Mouse (Mus musculus): ENCODE measurements around the gene Ankub1. TPM values are rescaled to one million over a fixed set of nuclear protein-coding genes. Genes with fewer than 3 reads are reported as not detected.

The Ankub1 gene
- total RNA-seq (2018; cell fraction: chromatin; rRNA removed) = not detected
- not detected for total RNA-seq (2018; cell fraction: cytosol; rRNA removed)
- total RNA-seq (2018; cell fraction: nucleus; rRNA removed) = not detected
- polyA plus RNA-seq (2018) = not detected in 3 replicates

GRCm38 (mm10) chr3:57692719-57693118 is at the start of gene Ankub1:
Gene Ankub1 (minus strand): TSS chr3:57692799.
- 79% methylated on average over 2 of the region's 2 CpGs for WGBS (ENCODE audit: missing documents)
- H3K27ac ChIP-seq = no peak within 1 kb of the TSS
- no peak within 1 kb of the TSS for H3K4me3 ChIP-seq (ENCODE audit: inconsistent target)
- no peaks in the 10 kb centered on the region for H3K36me3 ChIP-seq (ENCODE audit: inconsistent target)
- H3K79me2 ChIP-seq (ENCODE audit: inconsistent target) = no peaks in the 10 kb centered on the region

GRCm38 (mm10) chr3:57739830-57740229 is 47.2 kb upstream of the Ankub1 start:
- no peak overlapping the region for H3K4me3 ChIP-seq (ENCODE audit: inconsistent target)
- H3K27ac ChIP-seq = peak overlapping the region; percentile 5; the same call in 1 of the 2 replicates
- no peaks in the 10 kb centered on the region for H3K36me3 ChIP-seq (ENCODE audit: inconsistent target)
- 14% methylated on average over 1 of the region's 1 CpGs for WGBS (ENCODE audit: missing documents)
- H3K79me2 ChIP-seq (ENCODE audit: inconsistent target) = peaks cover 83% of the 10 kb centered on the region

DNA sequence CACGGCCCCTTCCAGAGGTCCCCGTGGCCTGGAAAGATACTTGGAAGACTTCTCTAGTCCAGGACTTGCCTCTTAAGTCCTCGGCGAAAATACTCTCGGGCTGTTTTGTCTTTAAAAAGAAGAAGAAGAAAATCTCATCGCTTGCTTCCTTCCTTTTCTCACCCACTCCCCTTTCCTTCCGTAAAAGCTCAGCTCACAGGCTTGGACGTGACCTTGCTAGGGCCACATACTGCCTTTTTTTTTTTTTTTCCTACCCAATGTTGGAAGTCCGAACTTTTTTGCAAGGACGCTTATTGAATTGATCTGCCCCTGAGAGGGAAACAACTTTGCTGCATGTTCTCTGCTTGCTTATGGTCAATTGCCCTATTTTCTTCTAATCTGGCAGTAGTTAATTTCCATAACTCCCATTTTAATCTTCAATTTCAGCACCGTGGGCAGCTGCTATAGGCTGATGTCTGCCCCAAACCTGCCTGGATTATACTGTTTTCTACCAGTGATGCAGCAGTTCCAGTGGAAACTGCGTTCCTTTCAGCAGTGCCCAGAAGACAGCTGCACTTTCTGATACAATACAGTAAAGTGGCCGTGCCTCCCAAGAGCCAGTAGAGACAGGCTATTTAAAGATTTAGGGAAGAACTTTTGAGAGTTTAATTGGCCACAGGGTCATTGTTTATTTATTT is 44.0 kb upstream of the Ankub1 start:
- Histone ChIP-seq H3K27ac (peak overlapping the region; percentile 91), H3K4me3 (ENCODE audit: inconsistent target) (peak overlapping the region; percentile 70), H3K79me2 (ENCODE audit: inconsistent target) (peaks cover 50% of the 10 kb centered on the region), H3K36me3 (ENCODE audit: inconsistent target) (no peaks in the 10 kb centered on the region)
- WGBS (ENCODE audit: missing documents) = 1% methylated on average over 12 of the region's 13 CpGs

- peaks cover 42% of the 10 kb centered on the region for H3K79me2 ChIP-seq (ENCODE audit: inconsistent target)
- H3K27ac ChIP-seq = peak within 1 kb of the TSS; percentile 91
- under 1% methylated on average over 56 of the region's 59 CpGs for WGBS (ENCODE audit: missing documents)
- H3K4me3 ChIP-seq (ENCODE audit: inconsistent target) = peak within 1 kb of the TSS; percentile 70
- H3K36me3 ChIP-seq (ENCODE audit: inconsistent target) = no peaks in the 10 kb centered on the region
These were observed 43.1 kb upstream of the Ankub1 start, which contains the start of gene Rnf13 for GRCm38 (mm10) chr3:57735511-57736370. Gene Rnf13 (plus strand): TSS chr3:57736062.

GRCm38 (mm10) chr3:57732206-57732915 is 39.8 kb upstream of the Ankub1 start:
- Histone ChIP-seq H3K79me2 (ENCODE audit: inconsistent target) (peaks cover 8% of the 10 kb centered on the region), H3K27ac (no peak overlapping the region), H3K36me3 (ENCODE audit: inconsistent target) (no peaks in the 10 kb centered on the region), H3K4me3 (ENCODE audit: inconsistent target) (no peak overlapping the region)
- 93% methylated on average over 4 of the region's 5 CpGs for WGBS (ENCODE audit: missing documents)

DNA sequence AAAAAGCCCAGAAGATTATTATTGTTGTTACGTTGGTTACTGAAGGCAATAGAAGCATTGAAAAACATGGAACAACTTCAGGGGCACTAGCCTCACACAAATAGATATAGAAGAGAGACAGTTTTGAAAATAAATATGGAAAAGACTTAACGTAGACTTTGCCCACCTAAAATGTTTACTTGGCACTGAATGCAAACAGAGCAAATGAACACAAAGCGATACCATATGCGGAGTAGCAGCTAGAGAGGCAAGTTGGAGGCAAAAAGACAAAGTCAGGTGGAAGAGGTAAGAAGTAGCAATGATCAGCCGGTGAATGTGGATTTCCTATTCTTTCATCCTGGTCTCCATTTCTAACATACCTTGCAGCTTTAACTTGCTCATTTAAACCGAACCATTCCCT is 21.6 kb upstream of the Ankub1 start:
- H3K79me2 ChIP-seq (ENCODE audit: inconsistent target) = no peaks in the 10 kb centered on the region
- H3K27ac ChIP-seq = no peak overlapping the region
- 93% methylated on average over 6 of the region's 6 CpGs for WGBS (ENCODE audit: missing documents)
- H3K36me3 ChIP-seq (ENCODE audit: inconsistent target) = no peaks in the 10 kb centered on the region
- no peak overlapping the region for H3K4me3 ChIP-seq (ENCODE audit: inconsistent target)

DNA sequence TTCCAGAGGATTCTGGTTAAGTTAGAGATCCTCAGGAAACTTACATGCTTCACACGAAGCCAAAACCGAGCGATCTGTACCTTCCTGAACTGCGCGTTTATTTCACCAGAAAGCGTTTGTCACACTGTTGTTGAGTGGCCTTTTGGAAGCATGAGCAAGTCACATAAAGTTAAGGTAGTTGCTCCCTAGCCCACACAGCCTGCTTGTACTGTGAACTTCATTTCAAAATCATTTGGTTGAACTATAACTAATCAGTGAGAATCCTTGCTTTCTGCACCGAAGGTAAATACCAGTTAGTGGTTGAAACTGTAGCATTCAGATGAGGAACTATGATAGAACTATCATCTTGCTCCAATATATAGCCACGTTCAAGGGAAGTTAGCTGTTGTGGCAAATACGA is 4.2 kb upstream of the Ankub1 start:
- 77% methylated on average over 9 of the region's 9 CpGs for WGBS (ENCODE audit: missing documents)
- Histone ChIP-seq H3K36me3 (ENCODE audit: inconsistent target) (no peaks in the 10 kb centered on the region), H3K79me2 (ENCODE audit: inconsistent target) (no peaks in the 10 kb centered on the region), H3K27ac (no peak overlapping the region), H3K4me3 (ENCODE audit: inconsistent target) (no peak overlapping the region)

DNA sequence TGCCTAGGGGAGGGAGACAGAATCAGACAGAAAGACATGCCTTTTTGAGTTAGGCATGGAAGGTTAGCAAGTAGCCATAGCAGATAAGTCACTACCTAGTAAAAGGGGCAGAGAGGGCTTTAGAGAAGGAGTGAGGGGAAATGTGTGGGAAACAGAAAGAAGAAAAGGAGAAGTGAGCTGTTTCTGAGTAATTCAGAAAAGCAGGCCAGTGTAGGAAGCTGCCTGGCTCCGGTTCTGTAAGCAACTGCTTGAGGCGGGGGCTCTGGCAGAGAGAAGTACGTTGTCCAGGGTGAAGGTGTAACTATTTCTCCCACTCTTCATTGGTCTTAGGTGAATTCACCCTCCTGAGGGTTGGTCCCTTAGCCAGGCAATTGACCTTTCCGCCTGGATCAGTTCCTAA is 3.6 kb upstream of the Ankub1 start:
- no peak overlapping the region for H3K27ac ChIP-seq
- WGBS (ENCODE audit: missing documents) = 49% methylated on average over 4 of the region's 4 CpGs
- H3K36me3 ChIP-seq (ENCODE audit: inconsistent target) = no peaks in the 10 kb centered on the region
- H3K79me2 ChIP-seq (ENCODE audit: inconsistent target) = no peaks in the 10 kb centered on the region
- no peak overlapping the region for H3K4me3 ChIP-seq (ENCODE audit: inconsistent target)

GRCm38 (mm10) chr3:57691772-57692171 is 827 bp downstream of the Ankub1 start:
- Histone ChIP-seq H3K36me3 (ENCODE audit: inconsistent target) (no peaks in the 10 kb centered on the region), H3K4me3 (ENCODE audit: inconsistent target) (no peak overlapping the region), H3K27ac (no peak overlapping the region), H3K79me2 (ENCODE audit: inconsistent target) (no peaks in the 10 kb centered on the region)
- 33% methylated on average over 3 of the region's 4 CpGs for WGBS (ENCODE audit: missing documents)

- H3K79me2 ChIP-seq (ENCODE audit: inconsistent target) = no peaks in the 10 kb centered on the region
- no peak overlapping the region for H3K27ac ChIP-seq
- H3K4me3 ChIP-seq (ENCODE audit: inconsistent target) = no peak overlapping the region
- H3K36me3 ChIP-seq (ENCODE audit: inconsistent target) = no peaks in the 10 kb centered on the region
These were observed 14.8 kb downstream of the Ankub1 start for GRCm38 (mm10) chr3:57677786-57678185.

GRCm38 (mm10) chr3:57674075-57674474 is 18.5 kb downstream of the Ankub1 start:
- 60% methylated on average over 2 of the region's 2 CpGs for whole genome bisulfite sequencing (ENCODE audit: missing documents)

GRCm38 (mm10) chr3:57673586-57673985 is 19.0 kb downstream of the Ankub1 start:
- Histone ChIP-seq H3K36me3 (ENCODE audit: inconsistent target) (no peaks in the 10 kb centered on the region), H3K4me3 (ENCODE audit: inconsistent target) (no peak overlapping the region), H3K27ac (no peak overlapping the region), H3K79me2 (ENCODE audit: inconsistent target) (no peaks in the 10 kb centered on the region)
- WGBS (ENCODE audit: missing documents) = 3% methylated on average over 4 of the region's 4 CpGs

More at GRCm38 (mm10) chr3:57674075-57674474, 18.5 kb downstream of the Ankub1 start:
- Histone ChIP-seq H3K27ac (no peak overlapping the region), H3K36me3 (ENCODE audit: inconsistent target) (no peaks in the 10 kb centered on the region), H3K4me3 (ENCODE audit: inconsistent target) (no peak overlapping the region), H3K79me2 (ENCODE audit: inconsistent target) (no peaks in the 10 kb centered on the region)

GRCm38 (mm10) chr3:57667054-57667723 is 25.4 kb downstream of the Ankub1 start:
- Histone ChIP-seq H3K27ac (no peak overlapping the region), H3K79me2 (ENCODE audit: inconsistent target) (no peaks in the 10 kb centered on the region), H3K36me3 (ENCODE audit: inconsistent target) (no peaks in the 10 kb centered on the region), H3K4me3 (ENCODE audit: inconsistent target) (no peak overlapping the region)
- 37% methylated on average over 14 of the region's 14 CpGs for WGBS (ENCODE audit: missing documents)

- Histone ChIP-seq H3K36me3 (ENCODE audit: inconsistent target) (no peaks in the 10 kb centered on the region), H3K79me2 (ENCODE audit: inconsistent target) (no peaks in the 10 kb centered on the region), H3K27ac (no peak overlapping the region), H3K4me3 (ENCODE audit: inconsistent target) (no peak overlapping the region)
- 92% methylated on average over 5 of the region's 5 CpGs for WGBS (ENCODE audit: missing documents)
These were observed 26.7 kb downstream of the Ankub1 start for GRCm38 (mm10) chr3:57665880-57666279.

Data from macrophage (primary cell).